Mouse (Mus musculus): ENCODE results near the gene Trim65. TPM values are rescaled to one million over a fixed set of nuclear protein-coding genes. Genes with fewer than 3 reads are reported as not detected.
A peak's percentile ranks its signal among the peaks of the same experiment; 100 is the strongest.
"Not testable (repeated sequence)": the region's sequence is repeated elsewhere in the genome, so short reads cannot be mapped to it uniquely, and the experiment has no call there.

Trim65 gene
- total RNA-seq, 2 experiments from 2014 or later = 7.1 to 8.0 TPM

DNA sequence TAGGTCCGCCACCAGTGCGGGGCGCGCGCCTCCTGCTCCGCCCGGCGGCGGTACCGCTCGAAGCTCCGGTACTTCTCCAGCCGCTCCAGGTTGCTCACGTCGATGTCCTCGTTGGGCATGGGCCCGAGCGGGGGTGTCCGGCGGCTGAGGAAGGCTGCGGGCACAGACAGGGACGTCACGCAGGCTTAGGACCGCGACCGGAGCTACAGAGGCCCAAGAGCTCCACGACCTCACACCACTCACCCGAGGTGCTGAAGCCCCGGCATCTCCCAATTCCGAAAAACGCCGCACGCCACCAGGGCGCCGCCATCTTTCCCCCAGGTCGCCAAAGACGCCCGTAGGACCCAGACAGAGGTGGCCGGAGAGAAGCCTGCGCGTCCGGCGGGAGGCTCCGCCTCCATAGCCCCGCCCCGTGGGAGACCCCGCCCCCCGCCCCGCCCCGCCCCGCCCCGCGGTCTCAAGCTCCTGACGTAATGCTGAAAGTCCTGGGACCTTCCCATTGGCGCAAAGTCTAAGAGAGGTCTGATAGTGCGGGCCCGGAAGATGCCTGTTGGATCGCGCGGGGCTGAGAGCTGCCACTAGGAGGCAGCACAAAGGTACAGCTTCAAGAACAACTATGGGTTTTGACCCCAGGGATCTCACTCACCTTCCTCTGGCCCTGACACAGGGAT lies 7.7 kb upstream of the Trim65 start, which contains the start of gene Mrpl38:
Mrpl38 (minus strand) TSS at position 401 of the 671 bp plus-strand sequence.
- DNase-seq = peak; percentile 77 to 78

DNA sequence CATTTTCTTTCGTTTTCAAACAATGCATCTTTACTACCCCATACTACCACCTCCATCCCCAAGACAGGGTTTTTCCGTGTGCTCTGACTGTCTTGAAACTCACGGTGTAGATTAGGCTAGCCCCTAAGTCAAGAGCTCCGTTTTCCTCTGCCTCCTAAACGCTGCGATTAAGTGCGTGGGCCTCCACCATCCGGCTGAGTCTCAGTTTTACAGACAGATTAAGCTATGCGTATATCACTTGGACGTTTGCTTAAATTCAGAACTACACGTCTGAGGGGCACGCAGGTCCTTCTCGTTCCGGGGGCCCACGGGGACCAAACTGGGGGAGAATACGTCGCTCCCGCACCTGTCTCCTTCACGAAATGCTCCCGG lies 7.2 kb upstream of the Trim65 start:
- no peak for DNase-seq

DNA sequence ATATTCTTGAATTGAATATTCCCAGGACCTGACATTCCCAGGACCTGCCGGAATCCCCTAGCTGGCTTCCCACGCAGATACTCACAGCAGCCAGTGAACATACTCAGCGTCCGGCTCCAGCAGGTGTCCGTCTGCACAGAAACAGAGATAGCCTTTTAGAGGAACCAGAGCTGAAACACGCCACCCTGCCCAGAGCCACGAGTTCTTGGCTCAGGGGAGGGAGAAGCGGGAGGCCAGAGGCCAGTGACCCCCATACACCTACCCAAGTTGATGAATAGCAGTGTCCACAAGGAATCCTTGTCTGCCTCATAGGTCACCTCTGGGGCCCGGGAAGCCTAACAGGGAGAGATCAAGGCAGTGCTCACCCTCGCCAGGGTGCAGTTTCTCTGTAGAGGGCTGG lies 3.2 kb upstream of the Trim65 start:
- DNase-seq = no peak

DNA sequence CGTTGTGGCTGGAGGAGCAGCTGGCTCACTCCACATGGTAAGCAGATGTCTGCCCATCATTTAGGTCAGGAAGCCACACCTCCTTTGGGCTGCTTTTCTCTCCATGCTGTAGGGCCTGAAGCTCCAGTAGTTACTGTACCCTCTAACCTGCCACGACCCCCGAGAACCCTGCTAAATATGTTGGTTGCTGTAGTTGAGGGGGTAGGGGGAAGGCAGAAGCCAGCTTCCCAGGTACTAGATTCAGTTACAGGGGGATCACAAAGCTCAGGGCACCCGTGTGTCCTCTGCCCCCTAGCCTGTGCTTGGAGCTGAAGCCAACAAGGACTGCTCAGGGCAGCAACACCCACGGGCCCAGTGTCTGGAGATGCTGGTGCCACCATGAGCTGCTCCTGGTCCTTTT lies 2.6 kb upstream of the Trim65 start:
- no peak for DNase-seq

DNA sequence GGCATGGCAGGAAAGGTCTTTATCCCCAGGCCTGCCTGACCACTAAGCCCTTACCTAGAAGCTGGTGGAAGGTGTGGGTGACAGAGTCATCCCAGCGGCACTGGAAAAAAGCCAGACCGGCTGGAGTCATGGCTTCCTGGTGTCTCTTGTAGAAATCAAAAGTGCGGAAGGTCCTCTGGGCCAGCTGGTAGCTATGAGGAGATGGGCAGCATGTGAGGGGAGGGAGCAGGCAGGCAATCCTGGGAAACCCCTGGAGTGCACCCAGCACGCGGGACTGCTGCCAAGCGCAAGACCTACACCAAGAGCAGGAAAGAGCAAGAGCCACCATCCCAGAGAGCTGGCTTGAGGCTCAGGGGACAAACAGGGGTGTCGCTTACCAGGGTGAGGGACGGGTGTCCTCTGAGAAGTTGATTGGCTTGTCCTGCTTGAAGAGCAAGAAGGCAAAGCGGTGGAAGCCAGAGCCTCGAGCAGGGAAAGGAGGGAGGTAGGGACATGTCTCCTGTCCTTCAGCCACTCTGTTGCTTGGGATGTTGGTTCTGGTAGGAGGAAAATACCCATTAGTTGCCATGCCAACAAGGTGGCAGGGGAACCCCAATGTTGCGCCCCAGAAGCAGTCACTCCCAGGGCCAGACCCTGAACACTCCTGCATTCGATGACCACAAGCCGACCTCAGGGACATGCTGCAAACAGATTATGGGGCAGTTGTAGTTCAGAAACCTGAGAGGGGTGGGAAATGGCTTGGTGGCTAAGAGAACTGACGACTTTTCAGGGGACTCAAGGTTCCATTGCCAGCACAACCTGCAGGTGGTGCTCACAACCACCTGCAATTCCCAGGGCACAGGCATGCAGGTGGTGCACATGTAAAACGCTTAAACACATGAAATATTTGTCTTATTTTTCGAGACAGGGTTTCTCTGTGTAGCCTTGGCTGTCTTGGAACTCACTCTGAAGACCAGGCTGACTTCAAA lies 1.7 kb upstream of the Trim65 start:
- no peak for DNase-seq

DNA sequence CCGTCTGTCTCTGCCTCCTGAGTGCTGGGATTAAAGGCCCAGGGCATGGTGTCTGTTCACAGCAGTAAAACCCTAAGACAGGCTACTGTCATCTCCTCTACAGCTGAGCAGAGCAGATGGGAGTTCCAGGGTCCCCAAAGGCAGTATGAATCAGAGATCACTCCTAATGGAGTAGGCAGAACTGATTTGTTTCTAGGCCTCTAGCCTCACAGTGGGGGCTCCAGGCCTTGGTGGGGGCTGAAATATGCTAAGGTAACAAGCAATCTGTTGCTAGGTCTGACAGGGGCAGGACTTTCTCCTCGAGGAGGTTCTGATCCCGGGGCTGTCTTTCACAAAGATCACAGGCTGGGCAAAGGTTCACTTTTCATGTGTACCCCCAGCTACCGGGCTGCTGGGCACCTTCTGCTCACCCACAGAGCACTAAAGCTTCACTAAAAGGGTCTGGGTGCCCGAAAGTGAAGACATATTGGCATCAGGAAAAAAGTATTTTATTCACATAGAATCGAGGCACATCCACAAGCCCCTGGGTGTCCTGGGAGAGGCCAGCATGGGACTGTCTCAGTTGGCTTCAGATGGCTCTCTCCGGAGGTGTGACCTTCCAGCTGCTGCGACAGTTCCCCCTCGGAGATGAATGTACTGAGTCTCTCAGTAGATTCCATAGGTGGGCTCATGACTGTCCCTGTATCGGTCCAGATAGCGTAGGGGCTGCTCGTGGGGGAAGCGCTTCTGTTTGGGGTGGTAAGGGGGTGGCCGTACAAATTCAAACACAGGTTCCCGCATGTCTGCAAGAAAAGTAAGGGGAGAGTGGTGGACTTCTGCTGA lies 632 bp upstream of the Trim65 start:
- no peak for DNase-seq

DNA sequence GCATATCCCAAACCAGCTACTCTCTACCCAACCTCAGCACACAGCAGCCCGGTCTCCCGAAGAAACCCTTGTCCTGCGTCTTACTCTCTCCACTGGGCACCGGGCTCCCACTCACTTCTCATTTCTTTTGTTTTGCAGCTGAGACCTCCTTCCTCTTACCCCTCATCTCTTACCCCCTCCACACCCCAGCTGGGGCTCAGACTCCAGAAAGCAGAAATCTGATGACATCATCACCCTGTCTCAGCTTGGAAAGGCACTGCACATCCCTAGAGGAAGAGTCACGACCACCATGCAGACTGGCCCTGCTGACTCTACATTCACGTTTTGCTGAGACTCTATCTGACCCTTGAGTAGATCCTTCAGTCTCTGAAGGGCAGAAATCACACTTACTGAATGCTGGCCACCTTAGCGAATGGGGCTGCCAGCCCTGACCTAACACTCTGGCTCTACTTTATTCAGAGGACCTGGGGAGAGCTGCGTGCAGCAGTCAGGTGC lies 888 bp downstream of the Trim65 start:
- no peak for DNase-seq

DNA sequence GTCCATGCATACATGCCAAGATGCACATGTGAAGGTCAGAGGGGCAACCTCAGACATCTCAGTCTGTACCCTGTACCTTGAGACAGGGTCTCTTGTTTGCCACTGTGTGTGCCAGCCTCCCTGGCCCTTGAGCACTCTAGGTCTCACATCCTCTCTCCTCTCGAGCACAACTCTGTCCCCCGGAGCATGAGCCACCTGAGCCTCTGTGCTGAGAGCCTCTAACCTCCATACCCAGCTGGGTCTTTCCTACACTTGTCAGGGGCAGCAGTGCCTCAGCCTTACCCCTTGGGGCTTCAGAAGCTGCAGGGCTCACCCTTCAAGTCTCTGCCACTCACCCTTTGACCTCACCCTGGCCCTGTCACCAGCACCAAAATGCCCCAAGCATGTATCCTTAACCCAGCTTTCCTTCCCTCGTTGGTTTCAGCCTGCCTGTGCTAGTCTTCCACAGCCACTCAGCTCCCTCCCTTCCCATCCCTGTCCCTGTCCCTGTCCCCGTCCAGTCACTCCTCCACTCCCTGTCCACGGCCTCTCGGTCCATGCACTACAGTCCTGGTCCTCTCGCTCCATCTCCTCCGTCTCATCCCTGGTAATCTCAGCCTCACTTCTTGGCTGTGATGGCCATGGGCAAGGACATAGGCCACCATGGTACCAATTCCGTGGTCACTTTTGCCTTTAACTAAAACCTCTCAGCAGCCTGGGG lies 1.7 kb downstream of the Trim65 start:
- DNase-seq = no peak

DNA sequence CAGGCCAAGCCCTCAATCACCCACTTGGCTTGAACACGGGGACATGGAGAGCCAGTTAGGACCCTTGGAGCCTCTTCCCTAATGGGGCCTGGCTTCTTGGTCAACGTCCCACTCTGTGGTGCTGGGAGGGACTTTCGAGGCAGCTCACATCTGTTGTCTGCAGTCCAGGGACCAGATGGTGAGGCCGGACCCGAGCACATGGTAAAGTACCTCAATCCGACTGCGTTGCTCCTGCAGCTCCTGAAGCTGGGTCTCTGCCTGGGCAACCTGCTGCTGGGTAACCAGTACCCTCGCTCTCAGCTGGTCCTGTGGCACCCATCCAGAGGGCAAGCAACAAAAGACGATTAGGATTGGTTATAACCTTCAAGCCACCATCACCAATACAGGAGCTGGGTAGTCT lies 2.9 kb downstream of the Trim65 start:
- DNase-seq = no peak

DNA sequence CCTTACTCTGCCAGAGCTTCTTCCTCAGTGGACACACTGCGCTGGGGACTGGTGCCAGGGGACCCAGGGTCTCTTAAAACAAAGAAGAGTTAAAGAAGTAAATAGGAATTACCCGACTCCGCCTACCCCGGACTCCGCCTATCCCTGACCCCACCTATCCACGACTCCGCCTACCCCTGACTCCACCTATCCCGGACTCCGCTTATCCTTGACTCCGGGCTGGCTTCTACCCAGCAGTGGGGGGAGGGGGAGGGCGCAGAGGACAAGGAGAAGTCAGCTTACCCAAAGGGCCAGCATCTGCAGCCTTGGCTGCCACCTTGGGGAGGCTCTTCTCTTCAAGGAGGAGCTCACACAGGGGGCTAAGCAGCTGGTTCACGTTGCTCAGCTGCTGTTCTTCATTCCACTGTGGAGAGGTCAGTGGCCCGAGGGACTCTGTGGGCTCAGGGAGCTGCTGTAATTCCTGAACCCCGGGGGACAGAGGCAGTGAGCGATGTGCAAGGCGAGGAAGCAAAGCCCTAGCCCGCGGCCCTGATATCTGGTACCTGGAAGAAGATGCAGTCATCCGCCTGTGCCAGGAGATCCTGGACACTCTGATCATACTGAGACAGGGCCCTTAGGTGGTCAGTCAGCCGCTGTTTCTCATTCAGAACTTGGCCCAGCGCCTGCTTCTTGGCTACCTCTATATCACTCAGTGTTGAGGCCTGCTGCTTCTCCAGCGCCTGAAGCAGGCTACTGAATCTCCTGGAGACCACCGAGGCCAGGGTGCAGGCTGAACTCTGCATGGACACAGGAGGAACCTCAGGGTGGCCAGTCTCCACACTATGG lies 3.6 kb downstream of the Trim65 start, which contains the start of gene Trim47:
Trim47 (minus strand) TSS at position 55 of the 825 bp plus-strand sequence.
- no peak for DNase-seq

DNA sequence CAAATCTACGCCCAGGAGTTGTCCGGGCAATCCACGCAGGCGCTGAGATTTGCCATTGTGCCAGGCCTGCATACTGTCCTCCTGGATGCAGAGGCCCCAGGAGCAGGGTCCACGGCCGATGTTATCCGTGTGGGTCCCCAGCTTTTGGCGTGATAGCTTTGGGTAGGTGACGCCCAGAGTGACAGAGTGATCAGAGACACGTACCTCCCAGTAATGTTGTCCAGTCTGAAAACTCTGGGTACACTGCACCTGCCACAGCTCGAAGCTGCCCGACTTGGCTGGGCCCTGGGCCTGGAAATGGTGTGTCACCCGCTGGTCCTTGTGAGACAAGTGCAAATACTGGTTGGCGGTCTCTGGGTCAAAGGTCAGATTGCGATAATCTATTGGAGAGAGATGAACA lies 4.7 kb downstream of the Trim65 start:
- DNase-seq = no peak

DNA sequence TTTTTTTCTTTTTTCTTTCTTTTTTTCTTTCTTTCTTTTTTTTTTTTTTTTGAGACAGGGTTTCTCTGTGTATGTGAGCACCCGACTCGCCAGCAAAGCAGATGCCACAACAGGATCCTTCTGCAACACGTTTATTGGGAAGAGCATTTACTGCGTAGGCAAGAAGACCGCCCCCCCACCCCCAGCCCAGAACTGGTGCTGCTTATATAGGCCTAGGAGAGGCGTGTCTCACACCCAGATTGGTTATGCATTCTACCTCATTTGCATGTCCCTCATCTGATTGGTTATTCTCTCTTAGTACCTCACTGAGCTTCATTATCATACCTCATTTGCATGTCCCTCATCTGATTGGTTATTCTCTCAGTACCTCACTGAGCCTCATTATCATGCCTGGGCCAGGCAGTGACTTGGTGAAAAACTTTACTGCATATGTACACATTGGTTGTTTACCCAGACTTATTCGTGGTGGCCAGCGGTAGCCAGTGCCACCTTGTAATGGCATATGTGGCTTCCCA lies 9.1 kb downstream of the Trim65 start:
- not testable (repeated sequence) for DNase-seq

DNA sequence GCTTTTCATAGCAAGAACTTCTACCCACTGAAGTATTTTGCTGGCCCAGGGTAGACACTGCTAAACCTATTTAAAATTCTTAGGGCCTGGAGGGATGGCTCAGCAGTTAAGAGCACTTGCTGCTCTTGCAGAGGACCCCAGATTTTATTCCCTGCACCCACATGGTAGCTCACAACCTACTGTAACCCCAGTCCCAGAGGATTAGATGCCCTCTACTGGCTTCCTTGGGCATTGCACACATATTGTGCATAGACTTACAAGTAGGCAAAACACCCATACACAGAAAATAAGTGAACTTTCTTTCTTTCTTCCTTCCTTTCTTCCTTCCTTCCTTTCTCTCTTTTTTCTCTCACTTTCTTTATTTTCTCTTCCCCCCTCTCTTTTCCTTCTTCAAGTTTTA lies 13.1 kb downstream of the Trim65 start:
- no peak for DNase-seq

DNA sequence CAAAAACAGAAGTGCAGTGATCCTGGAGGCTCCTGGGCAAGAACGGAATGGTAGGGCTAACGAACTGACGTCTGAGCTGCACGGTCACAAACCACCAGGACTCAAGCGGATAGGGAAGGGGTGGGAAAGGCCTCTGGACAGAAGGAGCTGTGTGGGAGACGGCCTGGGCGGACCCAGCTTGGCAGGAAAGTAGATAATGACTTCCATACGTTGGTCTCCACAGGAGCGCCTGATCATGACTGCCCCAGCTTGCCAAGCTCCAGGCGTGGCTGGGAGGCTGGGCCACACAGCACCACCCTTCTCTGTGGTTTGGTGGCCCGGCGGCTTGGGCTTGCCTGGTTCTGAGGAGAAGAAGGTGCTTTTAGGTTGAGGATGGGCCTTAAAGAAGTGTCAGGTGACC lies 13.7 kb downstream of the Trim65 start:
- no peak for DNase-seq

DNA sequence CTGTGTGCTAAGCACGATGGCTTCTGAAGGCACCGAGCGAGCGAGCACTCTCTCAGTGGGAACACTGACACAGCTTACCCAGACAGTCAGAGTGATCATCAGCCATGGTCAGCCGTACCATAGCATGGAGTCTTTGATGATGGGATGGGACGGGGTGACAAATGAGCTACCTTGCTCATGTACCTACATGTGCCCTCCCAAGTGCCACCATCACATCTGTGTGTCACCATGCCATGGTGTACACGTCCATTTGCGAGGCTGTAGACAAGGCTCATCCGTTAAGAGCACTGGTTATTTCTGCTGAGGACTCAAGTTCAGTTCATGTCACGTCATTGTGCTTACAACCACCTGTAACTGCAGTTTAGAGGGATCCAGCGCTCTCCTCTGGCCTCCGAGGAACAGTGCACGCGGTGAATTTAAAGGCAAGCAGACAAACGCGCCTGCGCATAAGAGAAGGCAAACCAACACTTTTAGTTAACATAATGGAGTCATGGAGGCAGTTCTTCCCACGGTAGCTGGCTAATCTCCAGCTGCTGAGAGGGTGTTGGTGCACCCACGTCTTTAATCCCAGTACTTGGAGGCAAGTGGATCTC lies 19.2 kb downstream of the Trim65 start:
- no peak for DNase-seq

DNA sequence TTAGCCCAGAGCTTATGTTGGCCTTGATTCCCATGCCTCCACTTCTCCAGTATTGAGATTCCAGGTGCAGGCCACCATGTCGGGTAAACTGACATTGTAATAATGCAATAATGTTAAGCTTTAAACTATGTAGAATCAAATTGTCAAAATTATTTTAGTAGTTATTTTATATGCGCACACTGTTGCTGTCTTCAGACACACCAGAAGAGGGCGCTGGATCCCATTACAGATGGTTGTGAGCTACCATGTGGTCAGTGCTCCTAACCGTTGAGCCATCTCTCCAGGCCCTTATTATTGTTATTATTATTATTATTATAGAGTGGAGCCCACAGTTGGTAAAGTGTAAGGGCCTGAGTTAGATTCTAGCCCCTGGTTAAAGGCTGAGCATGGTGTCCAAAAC lies 19.9 kb downstream of the Trim65 start:
- no peak for DNase-seq

DNA sequence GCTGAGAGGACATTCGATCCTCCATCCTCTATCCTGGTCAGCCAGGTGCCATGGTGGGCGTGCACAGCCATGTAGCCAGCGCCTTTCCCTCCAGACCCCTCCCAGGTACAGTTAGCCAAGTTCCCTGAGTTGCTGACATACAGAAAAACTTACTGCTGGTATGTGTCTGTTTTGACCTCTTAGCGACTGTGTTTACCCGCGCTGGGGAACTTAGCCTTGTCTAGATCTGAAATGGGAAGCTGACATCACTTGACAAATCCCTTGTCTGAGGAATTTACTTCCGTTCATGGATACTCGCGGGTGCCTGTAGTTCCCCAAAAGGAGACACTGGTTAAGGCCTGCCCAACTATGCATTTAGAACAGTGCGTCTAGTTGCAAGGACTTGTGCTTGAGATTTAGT lies 20.4 kb downstream of the Trim65 start:
- DNase-seq = no peak

DNA sequence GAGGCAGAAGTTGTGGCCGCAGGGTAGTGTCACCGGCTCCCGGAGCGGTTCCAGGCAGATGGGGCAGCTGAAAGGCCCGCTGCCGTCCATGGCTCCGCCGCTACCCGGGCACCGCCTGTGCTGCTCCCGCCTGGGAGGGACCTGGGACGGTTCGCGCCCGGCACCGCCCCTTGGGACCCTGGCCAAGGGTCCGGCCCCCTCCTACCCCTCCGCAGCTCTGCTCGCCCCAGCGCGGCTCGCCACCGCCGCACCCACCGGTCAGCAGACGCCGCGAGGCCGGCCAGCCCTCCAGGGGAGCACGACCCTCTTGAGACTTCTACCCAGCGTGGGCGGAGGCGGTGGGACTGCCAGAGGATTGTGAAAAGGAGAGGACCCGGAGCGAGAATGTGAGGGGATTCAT lies 20.8 kb downstream of the Trim65 start:
- DNase-seq = no peak

DNA sequence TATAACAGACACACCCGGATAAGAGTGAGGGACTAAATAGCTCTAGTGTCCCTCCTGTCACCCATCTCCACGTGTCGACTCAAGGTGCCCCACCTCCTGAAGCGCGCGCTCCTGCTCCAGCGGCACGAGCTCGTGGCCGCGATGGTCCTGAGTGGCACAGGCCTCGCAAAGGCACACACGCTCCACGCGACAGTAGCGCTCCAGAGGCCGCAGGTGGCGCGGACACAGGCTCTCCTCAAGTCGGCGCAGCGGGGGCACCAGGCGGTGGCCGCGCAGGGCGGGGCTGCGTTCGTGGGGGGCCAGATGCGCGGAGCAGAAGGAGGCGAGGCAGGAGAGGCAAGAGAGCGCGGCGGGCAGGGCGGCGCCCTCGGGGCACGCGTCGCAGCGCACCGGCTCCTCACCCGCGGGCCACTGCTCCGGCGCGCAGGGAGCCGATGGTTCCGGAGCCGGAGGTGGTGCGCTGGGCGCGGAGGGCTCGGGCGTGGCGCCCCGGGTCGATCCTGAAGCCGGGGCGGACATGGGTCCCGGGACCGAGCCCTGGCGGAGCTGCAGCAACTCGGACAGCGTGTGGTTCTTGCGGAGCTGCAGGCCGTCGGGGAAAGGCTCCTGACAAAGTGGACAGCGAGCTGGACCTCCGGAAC lies 21.4 kb downstream of the Trim65 start:
- DNase-seq = no peak
